In the genomic region with DNA sequence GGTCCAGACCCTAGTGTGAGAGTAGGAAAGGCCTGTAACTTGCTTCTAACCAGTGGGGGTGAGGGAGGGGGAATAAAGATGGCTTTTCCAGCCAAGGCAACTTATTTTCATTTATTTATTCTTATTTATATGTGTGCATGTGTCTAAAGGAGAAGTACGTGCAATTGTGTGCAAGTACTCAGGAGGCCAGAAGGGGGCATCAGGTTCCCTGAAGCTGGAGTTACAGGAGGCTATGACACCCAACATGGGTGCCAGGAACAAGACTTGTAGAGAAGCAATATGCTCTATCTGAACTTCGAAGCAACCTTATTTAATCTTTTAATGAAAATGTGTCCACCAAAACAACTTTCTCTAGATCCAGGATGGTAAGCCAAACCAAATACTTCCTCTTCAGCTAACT, we compare ENCODE assay signal across 17 mouse cellular contexts. TPM values are rescaled to one million over a fixed set of nuclear protein-coding genes. Genes with fewer than 3 reads are reported as not detected.
DNase-seq lines count a peak whose midpoint lies in the region; TF ChIP-seq lines count a peak whose summit lies in the region.
"Had no signal": no experiment of that assay in that cellular context is flagged by ENCODE, and none has a peak within 500 bp of the region (broad histone marks: within the 10 kb centered on the region; RNA-seq: fewer than 3 reads in every experiment).

No protein-coding gene starts in this region.

- no peak overlapping the region for H3K27ac ChIP-seq in layer of hippocampus, adult 2 months
- no peak overlapping the region for H3K27ac ChIP-seq in hindbrain, embryonic 10.5 days
- H3K27ac ChIP-seq: embryonic facial prominence, embryonic 13.5 days; forebrain, embryonic 15.5 days; hindbrain, embryonic 14.5 days; kidney, embryonic 15.5 days; limb, embryonic 10.5 days had no signal

- H3K4me3 ChIP-seq in layer of hippocampus, adult 2 months, result no peak overlapping the region
- no peak overlapping the region for H3K4me3 ChIP-seq in hindbrain, embryonic 10.5 days
- H3K4me3 ChIP-seq: embryonic facial prominence, embryonic 13.5 days; forebrain, embryonic 15.5 days; heart, embryonic 12.5 days; kidney, embryonic 15.5 days; limb, embryonic 10.5 days had no signal

- peaks cover 34% of the 10 kb centered on the region for H3K27me3 ChIP-seq in hindbrain, embryonic 10.5 days (ENCODE audit: insufficient read depth, poor library complexity, severe bottlenecking)
- H3K27me3 ChIP-seq: embryonic facial prominence, embryonic 13.5 days; forebrain, embryonic 15.5 days; heart, embryonic 12.5 days; kidney, embryonic 15.5 days had no signal

- WGBS in hindbrain, embryonic 10.5 days, result 98% methylated on average over 2 of the region's 2 CpGs

- TF ChIP-seq CTCF in layer of hippocampus, adult 2 months (conservative IDR thresholded peaks at IDR 0.05), result peak; percentile 55

- DNase-seq in layer of hippocampus, adult 2 months (ENCODE audit: low spot score in 2 of 2), result no peak
- no peak for DNase-seq in layer of hippocampus, adult 9-10 months (ENCODE audit: low spot score)
- peak; percentile 6 for DNase-seq in thymus, postnatal 14 days
- no peak for DNase-seq in thymus, postnatal 36 days
- peak; percentile 59 for DNase-seq in R1 (ENCODE audit: low read depth, low spot score)
- no peak for DNase-seq in hindbrain, embryonic 10.5 days (ENCODE audit: low spot score)
- no peak for DNase-seq in frontal cortex, adult 2 months (ENCODE audit: extremely low spot score in 1 of 2, low spot score in 1 of 2)
- DNase-seq: cerebellum, adult 9-10 months; heart, postnatal 14 days; right cerebral cortex, postnatal 25 days; thymus, adult 18-20 months had no signal

- H3K4me1 ChIP-seq in hindbrain, embryonic 10.5 days (replicated peaks), result peaks cover 31% of the 10 kb centered on the region

- no peaks in the 10 kb centered on the region for H3K36me3 ChIP-seq in hindbrain, embryonic 10.5 days
- H3K36me3 ChIP-seq: embryonic facial prominence, embryonic 13.5 days; forebrain, embryonic 15.5 days; heart, embryonic 12.5 days; kidney, embryonic 15.5 days; limb, embryonic 10.5 days had no signal

- H3K9me3 ChIP-seq in hindbrain, embryonic 10.5 days, result no peaks in the 10 kb centered on the region
- H3K9me3 ChIP-seq: embryonic facial prominence, embryonic 13.5 days; forebrain, embryonic 15.5 days; heart, embryonic 12.5 days; kidney, embryonic 15.5 days; limb, embryonic 10.5 days had no signal

RNA-seq across cellular contexts. Expression of a gene that starts 39.7 kb away (rescaled TPM):
- 100 to 1,000 TPM; 157 to 188 TPM for total RNA-seq in layer of hippocampus, adult 2 months (2021)
- polyA plus RNA-seq in hindbrain, embryonic 10.5 days (2016; fragmentation: Nextera tagmentation; extraction: Ambion mirVana), result 41.9 and 56.7 TPM in 2 replicates
- polyA plus RNA-seq in frontal cortex, adult 2 months (2012; rRNA removed), result 45.1 and 50.3 TPM in 2 replicates

Comparison
In these comparisons a context has a peak if more than half of its experiments do, and no peak if none do; other contexts are left out.
1. DNase-seq: peak in thymus, postnatal 14 days (single experiment) and R1 (single experiment); none in layer of hippocampus, adult 2 months (0 of 2), layer of hippocampus, adult 9-10 months (single experiment), thymus, postnatal 36 days (0 of 2), hindbrain, embryonic 10.5 days (single experiment) and frontal cortex, adult 2 months (0 of 2).